Mouse (Mus musculus) embryonic fibroblast, embryonic 13.5 days (primary cell): Measurements from ENCODE around the gene Fxyd6.

Source experiments
- CTCF ChIP-seq: IDR thresholded peaks from 2 replicates; pipeline ENCODE4 v1.5.1; 2011; ENCODE audit warnings: mild to moderate bottlenecking, control low read depth, low read length, moderate library complexity, borderline replicate concordance; ENCODE audit not compliant: insufficient read depth
- POLR2A ChIP-seq: IDR thresholded peaks from 2 replicates; pipeline ENCODE4 v1.6.1; 2011; ENCODE audit warnings: low read depth, mild to moderate bottlenecking, control low read depth, low read length, moderate library complexity

- TF ChIP-seq CTCF (no peak), POLR2A (no peak)
Measured at GRCm38 (mm10) chr9:45391299-45391698, 21.3 kb downstream of the Fxyd6 start.
